Mouse (Mus musculus) R1 (cell line): ENCODE measurements at regions not wholly inside any gene's neighbourhood (a gene's known extent, or its start where the extent isn't known, plus 50 kb on each side); places are given as distances from the start of the nearest gene placed in this dataset.
"Not testable (repeated sequence)": the region's sequence is repeated elsewhere in the genome, so short reads cannot be mapped to it uniquely, and the experiment has no call there.

Experiments
- DNase-seq: peaks from one replicate; pipeline ENCODE4 v3.0.0-alpha.2; 2018; ENCODE audit warnings: low read depth, low spot score

DNA sequence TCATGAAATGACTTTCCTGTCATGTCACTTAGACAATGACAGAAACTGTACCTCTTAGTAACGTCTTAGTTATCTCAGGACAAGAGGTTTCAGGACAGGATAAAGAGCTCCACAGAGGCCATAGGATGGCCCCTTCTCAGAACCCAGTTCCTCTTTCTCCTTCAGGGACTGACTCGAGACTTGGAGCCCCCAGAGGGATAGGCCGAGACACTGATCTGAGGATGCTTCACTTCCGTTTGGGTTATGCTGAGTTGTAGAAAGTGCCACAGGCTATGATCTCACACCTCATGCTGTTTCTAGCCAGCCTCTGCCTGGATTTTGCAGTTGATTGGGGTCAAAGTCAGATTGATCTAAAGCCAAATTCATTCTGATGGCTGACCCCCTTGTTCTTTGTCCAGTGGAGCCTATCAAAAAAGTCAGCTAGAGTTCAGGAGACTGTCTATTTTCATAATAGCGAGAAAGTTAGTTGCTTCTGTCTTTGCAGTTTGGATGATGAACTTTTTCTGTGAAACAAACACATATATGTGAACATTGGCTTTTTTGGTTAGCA is 70.7 kb downstream of the Sult3a2 start:
- DNase-seq = no peak

DNA sequence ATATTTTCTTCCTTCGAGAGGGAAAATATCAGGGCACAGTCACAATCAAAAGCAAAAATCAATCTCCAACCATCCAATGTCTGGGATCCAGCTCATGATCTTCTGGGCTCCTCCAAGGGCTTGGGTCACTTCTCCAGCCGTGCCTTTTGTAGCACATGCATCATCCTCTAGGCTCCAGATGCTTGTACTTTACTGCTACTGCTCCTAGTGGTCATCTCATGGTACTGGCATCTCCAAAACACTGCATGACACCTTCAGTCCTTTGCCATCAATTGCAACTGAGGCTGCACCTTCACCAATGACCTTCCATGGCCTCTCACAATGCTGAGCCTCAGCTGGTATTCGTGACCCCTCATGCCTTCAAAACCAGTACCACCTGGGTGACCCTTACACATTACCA is 77.8 kb downstream of the Sult3a2 start:
- peak; percentile 57 for DNase-seq

DNA sequence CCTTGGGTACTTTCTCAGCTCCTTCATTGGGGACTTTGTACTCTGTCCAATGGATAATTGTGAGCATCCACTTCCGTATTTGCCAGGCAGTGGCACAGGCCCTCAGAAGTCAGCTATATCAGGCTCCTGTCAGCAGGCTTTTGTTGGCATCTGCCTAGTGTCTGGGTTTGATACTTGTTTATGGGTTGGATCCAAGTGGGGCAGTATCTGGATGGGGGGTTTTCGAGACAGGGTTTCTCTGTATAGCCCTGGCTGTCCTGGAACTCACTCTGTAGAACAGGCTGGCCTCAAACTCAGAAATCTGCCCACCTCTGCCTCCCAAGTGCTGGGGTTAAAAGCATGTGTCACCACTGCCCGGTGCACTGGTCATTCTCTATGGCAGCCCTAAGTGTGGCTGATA is 79.7 kb upstream of the Clvs2 start:
- not testable (repeated sequence) for DNase-seq

DNA sequence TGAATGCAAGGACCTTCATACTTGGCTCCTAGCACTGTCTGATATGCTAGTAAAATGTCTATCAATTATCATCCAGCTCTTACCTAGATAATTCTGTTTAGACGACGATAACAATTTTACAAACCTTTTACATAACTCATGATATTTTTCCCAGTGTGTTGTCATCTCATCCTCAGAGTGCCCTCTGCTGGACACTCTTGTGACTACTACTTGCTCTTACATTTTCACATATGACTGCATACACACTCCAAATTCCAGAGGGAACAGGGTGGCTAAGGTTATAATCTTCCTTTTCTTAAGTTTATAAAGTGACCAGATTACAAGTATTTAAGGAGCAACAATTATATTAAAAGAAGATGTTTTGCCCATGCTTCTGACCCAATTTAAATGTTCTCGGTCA is 78.9 kb upstream of the Clvs2 start:
- peak; percentile 62 for DNase-seq
